Mouse (Mus musculus): ENCODE results near the gene 9130023H24Rik. TPM values are rescaled to one million over a fixed set of nuclear protein-coding genes. Genes with fewer than 3 reads are reported as not detected.

9130023H24Rik gene
- total and polyA plus RNA-seq, 3 experiments, result 2.1 to 3.2 (median 2.2) TPM

- Histone ChIP-seq H3K36me3 (replicated peaks in 1 of 2; ENCODE audit: control insufficient read depth in 1 of 2, insufficient read depth in 1 of 2, low read length in 1 of 2) (peaks cover 51 to 60% of the 10 kb centered on the region in 2 experiments), H3K79me2 (replicated peaks; ENCODE audit: control insufficient read depth, extremely low read depth, insufficient read depth, poor library complexity, severe bottlenecking) (no peaks in the 10 kb centered on the region), H3K27ac (ENCODE audit: insufficient read depth, low read depth) (no peak overlapping the region), H3K4me2 (ENCODE audit: insufficient read depth, low read depth, poor library complexity, severe bottlenecking) (no peak overlapping the region), H3K4me3 (replicated peaks in 1 of 3; ENCODE audit: low read depth in 2 of 3, low read length in 2 of 3, poor library complexity in 1 of 3) (no peak overlapping the region), H3K9me3 (replicated peaks; ENCODE audit: low read length) (no peaks in the 10 kb centered on the region), H3K9ac (ENCODE audit: insufficient read depth, low read depth) (no peak overlapping the region), H3K27me3 (replicated peaks) (no peaks in the 10 kb centered on the region), H3K4me1 (ENCODE audit: control insufficient read depth in 1 of 2, insufficient read depth in 2 of 2) (peaks cover 2 to 19% of the 10 kb centered on the region in 2 experiments; a peak in 3 of 4 replicates)
- TF ChIP-seq MXI1 (IDR thresholded peaks at IDR 0.05; ENCODE audit: low read depth, low read length), result no peak
- no peak for DNase-seq (ENCODE audit: extremely low read depth)
- in situ Hi-C loops (cut with MboI; ENCODE audit: low pct_ligation_motif_present, low pct_unique_long_range_greater_than_20kb, low sequenced_read_pairs), result no loop called here
- dilution Hi-C loops (cut with MboI; ENCODE audit: extremely low pct_ligation_motif_present, extremely low pct_unique_long_range_greater_than_20kb, low sequenced_read_pairs), result no loop called here
Observed at GRCm38 (mm10) chr7:128242331-128242730, 4.5 kb upstream of the 9130023H24Rik start.

- dilution Hi-C loops (cut with MboI; ENCODE audit: extremely low pct_ligation_motif_present, extremely low pct_unique_long_range_greater_than_20kb, low sequenced_read_pairs) (no loop called here), in situ Hi-C loops (cut with MboI; ENCODE audit: low pct_ligation_motif_present, low pct_unique_long_range_greater_than_20kb, low sequenced_read_pairs) (no loop called here)
- Histone ChIP-seq H3K4me2 (ENCODE audit: insufficient read depth, low read depth, poor library complexity, severe bottlenecking) (no peak overlapping the region), H3K27ac (ENCODE audit: insufficient read depth, low read depth) (no peak overlapping the region), H3K79me2 (replicated peaks; ENCODE audit: control insufficient read depth, extremely low read depth, insufficient read depth, poor library complexity, severe bottlenecking) (no peaks in the 10 kb centered on the region), H3K4me1 (ENCODE audit: control insufficient read depth in 1 of 2, insufficient read depth in 2 of 2) (peaks cover 9 to 36% of the 10 kb centered on the region in 2 experiments), H3K27me3 (replicated peaks) (no peaks in the 10 kb centered on the region), H3K36me3 (replicated peaks in 1 of 2; ENCODE audit: control insufficient read depth in 1 of 2, insufficient read depth in 1 of 2, low read length in 1 of 2) (peaks cover 51 to 67% of the 10 kb centered on the region in 2 experiments), H3K9me3 (replicated peaks; ENCODE audit: low read length) (no peaks in the 10 kb centered on the region), H3K4me3 (replicated peaks in 1 of 3; ENCODE audit: low read depth in 2 of 3, low read length in 2 of 3, poor library complexity in 1 of 3) (no peak overlapping the region), H3K9ac (ENCODE audit: insufficient read depth, low read depth) (no peak overlapping the region)
- TF ChIP-seq EP300 (IDR thresholded peaks at IDR 0.05; ENCODE audit: low read length) (no peak), ZKSCAN1 (IDR thresholded peaks at IDR 0.05; ENCODE audit: borderline replicate concordance, low read depth, low read length) (no peak), UBTF (IDR thresholded peaks at IDR 0.05; ENCODE audit: low read depth, low read length) (no peak)
- no peak for DNase-seq (ENCODE audit: extremely low read depth)
Observed at GRCm38 (mm10) chr7:128240131-128240784, 2.4 kb upstream of the 9130023H24Rik start.

GRCm38 (mm10) chr7:128238991-128239390 is 1.2 kb upstream of the 9130023H24Rik start:
- dilution Hi-C loops (cut with MboI; ENCODE audit: extremely low pct_ligation_motif_present, extremely low pct_unique_long_range_greater_than_20kb, low sequenced_read_pairs), result no loop called here
- in situ Hi-C loops (cut with MboI; ENCODE audit: low pct_ligation_motif_present, low pct_unique_long_range_greater_than_20kb, low sequenced_read_pairs), result no loop called here
- no peak overlapping the region; the same call in 1 of the 2 replicates for H3K27ac ChIP-seq (ENCODE audit: insufficient read depth, low read depth)

More at GRCm38 (mm10) chr7:128238991-128239390, 1.2 kb upstream of the 9130023H24Rik start:
- TF ChIP-seq MAFK (IDR thresholded peaks at IDR 0.05; ENCODE audit: insufficient replicate concordance, low read length) (0 out of 2 replicates have a peak, but pooled peaks have one; percentile 27), CTCF (conservative IDR thresholded peaks at IDR 0.05 in 1 of 2, IDR thresholded peaks at IDR 0.05 in 1 of 2; ENCODE audit: low read depth in 2 of 2, low read length in 2 of 2) (peak; percentile 70 to 75), MAZ (IDR thresholded peaks at IDR 0.05; ENCODE audit: low read depth, low read length) (no peak), POLR2A (IDR thresholded peaks at IDR 0.05; ENCODE audit: low read depth, low read length) (no peak), ZC3H11A (IDR thresholded peaks at IDR 0.05; ENCODE audit: low read depth, low read length) (no peak), CHD1 (IDR thresholded peaks at IDR 0.05; ENCODE audit: low read depth, low read length) (0 out of 2 replicates have a peak, but pooled peaks have one; percentile 30), ELF1 (IDR thresholded peaks at IDR 0.05; ENCODE audit: low read depth, low read length) (0 out of 2 replicates have a peak, but pooled peaks have one; percentile 17), JUND (conservative IDR thresholded peaks at IDR 0.05; ENCODE audit: low read depth, low read length) (0 out of 2 replicates have a peak, but pooled peaks have one; percentile 51), RAD21 (IDR thresholded peaks at IDR 0.05; ENCODE audit: low read depth, low read length) (peak; percentile 50), SIN3A (IDR thresholded peaks at IDR 0.05; ENCODE audit: low read length) (no peak), SMC3 (IDR thresholded peaks at IDR 0.05; ENCODE audit: low read depth, low read length) (peak; percentile 45), E2F4 (IDR thresholded peaks at IDR 0.05; ENCODE audit: insufficient replicate concordance, low read depth, low read length) (0 out of 2 replicates have a peak, but pooled peaks have one; percentile 38), IRF4 (IDR thresholded peaks at IDR 0.05; ENCODE audit: low read depth, low read length) (no peak), MEF2A (IDR thresholded peaks at IDR 0.05; ENCODE audit: borderline replicate concordance, low read depth, low read length) (peak; percentile 36; the same call in 1 of the 2 replicates), NELFE (IDR thresholded peaks at IDR 0.05; ENCODE audit: low read depth, low read length) (no peak)
- H3K4me2 ChIP-seq (ENCODE audit: insufficient read depth, low read depth, poor library complexity, severe bottlenecking), result peak overlapping the region; percentile 72
- H3K9me3 ChIP-seq (replicated peaks; ENCODE audit: low read length), result no peaks in the 10 kb centered on the region
- no peaks in the 10 kb centered on the region for H3K79me2 ChIP-seq (replicated peaks; ENCODE audit: control insufficient read depth, extremely low read depth, insufficient read depth, poor library complexity, severe bottlenecking)
- H3K4me3 ChIP-seq (replicated peaks in 1 of 3; ENCODE audit: low read depth in 2 of 3, low read length in 2 of 3, poor library complexity in 1 of 3), result peak overlapping the region; percentile 43 to 82 (median 53)
- H3K9ac ChIP-seq (ENCODE audit: insufficient read depth, low read depth), result peak overlapping the region; percentile 73
- peaks cover 39 to 54% of the 10 kb centered on the region in 2 experiments for H3K36me3 ChIP-seq (replicated peaks in 1 of 2; ENCODE audit: control insufficient read depth in 1 of 2, insufficient read depth in 1 of 2, low read length in 1 of 2)
- DNase-seq (ENCODE audit: extremely low read depth), result peak; percentile 77
- H3K4me1 ChIP-seq (ENCODE audit: control insufficient read depth in 1 of 2, insufficient read depth in 2 of 2), result peaks cover 16 to 48% of the 10 kb centered on the region in 2 experiments
- H3K27me3 ChIP-seq (replicated peaks), result no peaks in the 10 kb centered on the region
